Mouse (Mus musculus) forebrain, embryonic 15.5 days (tissue): ENCODE measurements around the gene Ssh1. TPM values are rescaled to one million over a fixed set of nuclear protein-coding genes. Genes with fewer than 3 reads are reported as not detected.
A peak's percentile ranks its signal among the peaks of the same experiment; 100 is the strongest.

ENCODE experiments used
- ATAC-seq: fragments of 200-750 bp; cut with Nextera tagmentation; replicated peaks from 2 replicates; pipeline ENCODE4 v1.8.0; 2017; ENCODE audit warnings: mild to moderate bottlenecking, moderate TSS enrichment, moderate library complexity
- H3K27ac ChIP-seq: fragments of 300-500 bp; sonication (generic); replicated peaks from 2 replicates; pipeline ENCODE4 v1.5.1; 2015; ENCODE audit warnings: mild to moderate bottlenecking, inconsistent platforms
- H3K27me3 ChIP-seq: fragments of 300-500 bp; sonication (generic); 2 replicates; pipeline ENCODE4 v1.6.1; 2015; ENCODE audit warnings: inconsistent platforms
- H3K36me3 ChIP-seq: fragments of 300-500 bp; sonication (generic); 2 replicates; pipeline ENCODE4 v1.6.1; 2015; ENCODE audit warnings: mild to moderate bottlenecking, inconsistent platforms
- H3K4me1 ChIP-seq: fragments of 300-500 bp; sonication (generic); 2 replicates; pipeline ENCODE4 v1.6.1; 2015; ENCODE audit warnings: inconsistent platforms
- H3K4me2 ChIP-seq: fragments of 300-500 bp; sonication (generic); replicated peaks from 2 replicates; pipeline ENCODE4 v1.6.1; 2015; ENCODE audit warnings: mild to moderate bottlenecking, inconsistent platforms
- H3K4me3 ChIP-seq: fragments of 300-500 bp; sonication (generic); 2 replicates; pipeline ENCODE4 v1.5.1; 2015; ENCODE audit warnings: mild to moderate bottlenecking, inconsistent platforms
- H3K9ac ChIP-seq: fragments of 300-500 bp; sonication (generic); replicated peaks from 2 replicates; pipeline ENCODE4 v1.6.1; 2015; ENCODE audit warnings: mild to moderate bottlenecking, inconsistent platforms
- H3K9me3 ChIP-seq: fragments of 300-500 bp; sonication (generic); 2 replicates; pipeline ENCODE4 v1.6.1; 2016; ENCODE audit warnings: inconsistent platforms
- WGBS: fragments of 180-500 bp; shearing (Covaris S2); methylation state at CpG from one replicate; pipeline ENCODE4 v1.1.7; 2015; ENCODE audit warnings: mixed read lengths; 5-methylcytosine and 5-hydroxymethylcytosine counted together
- polyA plus RNA-seq: library from polyadenylated mRNA; unstranded; fragments of >200 nt; fragmentation: Nextera tagmentation; extraction: Ambion mirVana; gene quantifications from 2 replicates; pipeline ENCODE4 v1.2.1, GENCODE M21; 2015

Ssh1 gene
- polyA plus RNA-seq, 1 experiment from 2014 or later, result 12.8 TPM

DNA sequence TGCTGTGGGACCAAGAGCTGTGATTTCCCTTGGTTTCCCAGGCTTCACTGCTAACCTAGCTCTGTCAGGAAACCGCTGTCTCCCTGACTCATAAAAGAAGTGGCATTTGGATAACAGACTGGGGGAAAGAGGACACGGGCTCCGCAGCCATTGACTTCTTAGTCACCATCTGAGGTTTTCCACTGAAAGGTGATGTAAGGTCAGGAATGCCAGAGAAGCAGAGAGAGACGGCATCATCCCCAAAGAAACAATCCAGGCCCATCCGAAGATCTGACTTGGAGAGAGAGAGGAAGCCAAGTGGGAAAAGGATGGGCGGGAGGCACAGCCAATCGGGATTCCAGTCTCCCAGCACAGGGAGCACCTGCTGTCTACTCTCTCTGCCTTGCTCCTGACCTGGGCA, 2.6 kb downstream of the Ssh1 start:
- Histone ChIP-seq H3K27me3 (no peaks in the 10 kb centered on the region), H3K9me3 (no peaks in the 10 kb centered on the region), H3K4me2 (peak overlapping the region; percentile 70), H3K4me3 (no peak overlapping the region), H3K9ac (no peak overlapping the region), H3K27ac (no peak overlapping the region), H3K36me3 (0 out of 2 replicates have a peak, but pooled peaks cover 4% of the 10 kb centered on the region), H3K4me1 (peaks cover 40% of the 10 kb centered on the region)
- 75% methylated on average over 7 of the region's 7 CpGs for WGBS
- ATAC-seq, result no peak

DNA sequence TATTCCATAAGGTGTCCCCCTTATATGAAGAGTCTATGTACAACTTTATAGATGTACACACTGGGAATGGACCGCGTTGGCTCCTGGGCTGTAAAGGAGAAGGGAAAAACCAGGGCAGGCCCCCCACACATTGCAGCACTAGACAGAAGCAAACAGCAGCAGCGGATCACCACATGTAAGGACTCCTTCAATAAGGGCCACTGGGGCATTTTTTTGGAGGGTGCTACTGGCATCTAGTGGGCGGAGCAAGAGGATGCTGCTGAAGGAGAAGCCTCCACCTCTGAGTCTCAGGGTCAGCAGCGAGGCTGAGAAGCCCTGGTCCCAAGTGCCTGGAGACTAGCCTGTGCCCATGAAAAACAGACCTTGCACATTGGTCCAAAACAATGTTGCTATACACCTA, 3.1 kb downstream of the Ssh1 start:
- H3K9ac ChIP-seq, result no peak overlapping the region

DNA sequence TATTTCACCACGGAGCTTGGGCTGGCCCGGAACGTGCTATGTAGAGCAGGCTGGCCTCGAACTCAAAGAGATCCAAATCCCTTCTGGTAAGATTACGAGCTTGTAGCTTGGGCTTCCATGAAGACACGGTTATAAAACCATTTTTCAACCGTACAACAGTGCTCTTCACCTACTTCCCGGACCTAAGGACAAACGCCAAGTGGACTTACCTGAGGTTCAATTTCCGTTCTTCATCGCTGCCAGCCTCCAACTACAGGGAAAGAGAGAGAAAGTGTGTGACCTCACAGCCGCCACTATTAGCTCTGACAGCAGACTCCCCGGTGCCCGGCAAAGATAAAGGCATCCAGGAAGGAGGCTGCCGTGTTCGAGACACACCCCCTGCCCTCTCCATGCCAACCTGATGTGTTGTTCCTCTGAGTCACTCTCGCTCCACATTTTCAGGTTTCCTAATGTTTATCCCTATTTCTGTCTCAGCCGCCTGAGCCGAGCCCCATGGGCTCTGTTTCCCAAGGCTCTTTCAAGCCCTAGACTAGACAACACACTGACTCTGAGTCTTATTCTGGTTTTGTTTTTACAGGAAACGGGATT, 4.2 kb downstream of the Ssh1 start:
- no peak overlapping the region for H3K4me3 ChIP-seq

More for the DNA sequence above, 3.1 kb downstream of the Ssh1 start:
- Histone ChIP-seq H3K4me3 (no peak overlapping the region), H3K9me3 (no peaks in the 10 kb centered on the region), H3K27me3 (no peaks in the 10 kb centered on the region), H3K27ac (no peak overlapping the region), H3K36me3 (0 out of 2 replicates have a peak, but pooled peaks cover 4% of the 10 kb centered on the region), H3K4me1 (peaks cover 42% of the 10 kb centered on the region), H3K4me2 (no peak overlapping the region)
- WGBS, result 88% methylated on average over 5 of the region's 5 CpGs
- ATAC-seq, result no peak

DNA sequence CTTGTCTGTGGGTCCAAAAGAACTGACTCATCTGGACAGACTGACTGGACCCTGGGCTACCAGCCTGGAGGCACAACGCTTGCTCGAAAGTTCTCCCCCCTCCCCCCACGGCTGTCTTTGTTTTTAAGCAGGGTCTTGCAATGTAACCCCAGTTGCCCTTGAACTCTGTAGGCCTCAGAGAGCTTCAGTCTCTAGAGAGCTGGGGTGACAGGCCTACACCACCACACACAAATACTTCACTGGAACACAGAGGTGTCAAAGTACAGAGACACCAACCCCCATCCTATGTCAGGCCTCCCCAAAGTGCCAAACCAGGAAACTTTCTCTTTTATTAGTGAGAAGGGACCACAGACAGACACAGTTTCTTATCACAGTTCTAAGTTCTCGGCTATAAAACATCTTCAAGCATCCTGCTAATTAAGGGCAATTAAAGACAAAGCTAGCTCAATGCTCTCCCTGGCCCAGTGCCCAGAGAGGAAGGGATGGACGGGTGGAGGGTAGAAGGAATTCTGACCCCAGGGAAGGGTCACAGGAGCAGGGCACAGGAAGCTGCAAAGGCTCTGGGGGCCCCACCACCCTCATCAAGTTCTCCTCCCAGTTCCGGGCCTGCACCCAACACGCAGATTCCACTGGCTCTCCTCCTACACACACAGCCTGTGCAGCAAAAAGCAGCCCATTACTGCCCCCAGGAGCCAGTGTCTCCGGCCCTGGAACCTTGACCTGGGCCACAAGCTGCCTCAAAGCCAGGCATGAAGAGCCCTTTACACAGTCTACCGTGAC, 7.3 kb downstream of the Ssh1 start:
- no peaks in the 10 kb centered on the region for H3K9me3 ChIP-seq
- no peak overlapping the region for H3K27ac ChIP-seq
- no peaks in the 10 kb centered on the region for H3K27me3 ChIP-seq
- H3K36me3 ChIP-seq, result peaks cover 4% of the 10 kb centered on the region; the same call in 1 of the 2 replicates
- H3K4me2 ChIP-seq, result no peak overlapping the region
- no peak overlapping the region for H3K4me3 ChIP-seq
- 55% methylated on average over 9 of the region's 9 CpGs for WGBS
- ATAC-seq, result no peak
- peaks cover 21% of the 10 kb centered on the region for H3K4me1 ChIP-seq
- no peak overlapping the region for H3K9ac ChIP-seq

More for the DNA sequence above, 4.2 kb downstream of the Ssh1 start:
- Histone ChIP-seq H3K27me3 (no peaks in the 10 kb centered on the region), H3K4me2 (no peak overlapping the region), H3K9me3 (no peaks in the 10 kb centered on the region), H3K9ac (no peak overlapping the region), H3K4me1 (peaks cover 42% of the 10 kb centered on the region), H3K27ac (no peak overlapping the region), H3K36me3 (0 out of 2 replicates have a peak, but pooled peaks cover 4% of the 10 kb centered on the region)
- 86% methylated on average over 20 of the region's 20 CpGs for WGBS
- ATAC-seq, result no peak

DNA sequence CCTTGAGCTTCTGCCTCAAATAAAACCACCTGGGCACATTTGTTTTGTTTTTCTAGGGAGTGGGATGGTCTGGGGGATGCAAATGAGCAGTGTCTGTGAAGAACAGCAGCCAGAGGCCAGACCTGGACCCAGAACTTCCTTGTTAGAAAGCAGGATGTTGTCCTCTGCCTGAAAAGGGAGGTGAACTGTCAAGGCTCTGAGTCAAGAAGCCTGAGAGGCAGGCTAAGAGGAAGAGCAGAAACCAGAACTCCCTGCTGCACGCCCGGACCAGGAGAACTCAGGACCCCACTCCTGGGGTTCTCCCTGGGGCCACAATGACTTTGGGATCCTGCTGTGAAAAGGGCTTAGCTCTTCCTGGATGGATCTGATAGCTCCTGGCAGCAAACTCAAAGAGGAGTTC, 8.0 kb downstream of the Ssh1 start:
- Histone ChIP-seq H3K9me3 (no peaks in the 10 kb centered on the region), H3K9ac (no peak overlapping the region), H3K36me3 (peaks cover 4% of the 10 kb centered on the region; the same call in 1 of the 2 replicates), H3K4me2 (no peak overlapping the region), H3K4me3 (no peak overlapping the region), H3K4me1 (peaks cover 15% of the 10 kb centered on the region), H3K27me3 (no peaks in the 10 kb centered on the region), H3K27ac (no peak overlapping the region)
- 78% methylated on average over 2 of the region's 2 CpGs for WGBS
- ATAC-seq, result no peak

DNA sequence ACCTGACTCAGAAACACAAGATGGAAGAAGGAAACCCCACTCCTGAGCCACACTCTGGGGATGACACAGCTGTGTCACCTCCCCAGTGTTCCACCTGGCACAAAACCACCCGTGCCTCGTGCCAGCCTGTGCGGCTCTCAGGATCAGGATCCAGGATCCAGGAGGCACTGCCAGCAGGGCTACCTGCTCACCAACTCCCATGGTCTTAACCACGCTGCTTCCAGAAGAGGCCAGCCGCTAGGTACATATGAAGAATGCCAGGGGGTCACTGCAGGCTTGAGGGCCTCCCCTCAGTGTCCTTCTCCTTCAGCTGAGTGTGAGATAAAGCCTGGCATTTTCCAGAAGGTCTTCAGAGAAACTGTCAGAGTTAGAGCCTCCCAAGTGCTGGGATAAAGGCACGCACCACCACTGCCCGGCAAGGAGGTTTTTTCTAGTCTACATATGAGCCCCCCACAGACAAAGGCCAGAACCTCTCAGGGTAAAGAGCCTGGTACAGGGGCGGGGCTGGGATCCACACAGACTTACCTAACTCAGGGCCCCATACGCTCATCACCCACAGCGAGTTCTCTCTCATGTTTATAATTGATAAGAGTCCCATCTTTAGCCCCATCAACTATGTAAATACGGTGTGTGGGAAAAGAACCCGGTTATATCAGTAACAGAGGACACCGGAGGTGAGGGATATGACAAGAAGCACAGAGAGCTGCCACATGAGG, 9.5 kb downstream of the Ssh1 start:
- H3K27ac ChIP-seq, result no peak overlapping the region
- no peaks in the 10 kb centered on the region for H3K27me3 ChIP-seq
- H3K9me3 ChIP-seq, result no peaks in the 10 kb centered on the region
- WGBS, result 89% methylated on average over 13 of the region's 13 CpGs
- H3K4me1 ChIP-seq, result peaks cover 9% of the 10 kb centered on the region; the same call in 1 of the 2 replicates
- H3K36me3 ChIP-seq, result peaks cover 4% of the 10 kb centered on the region; the same call in 1 of the 2 replicates
- H3K4me3 ChIP-seq, result no peak overlapping the region
- H3K4me2 ChIP-seq, result no peak overlapping the region
- no peak for ATAC-seq
- H3K9ac ChIP-seq, result no peak overlapping the region

DNA sequence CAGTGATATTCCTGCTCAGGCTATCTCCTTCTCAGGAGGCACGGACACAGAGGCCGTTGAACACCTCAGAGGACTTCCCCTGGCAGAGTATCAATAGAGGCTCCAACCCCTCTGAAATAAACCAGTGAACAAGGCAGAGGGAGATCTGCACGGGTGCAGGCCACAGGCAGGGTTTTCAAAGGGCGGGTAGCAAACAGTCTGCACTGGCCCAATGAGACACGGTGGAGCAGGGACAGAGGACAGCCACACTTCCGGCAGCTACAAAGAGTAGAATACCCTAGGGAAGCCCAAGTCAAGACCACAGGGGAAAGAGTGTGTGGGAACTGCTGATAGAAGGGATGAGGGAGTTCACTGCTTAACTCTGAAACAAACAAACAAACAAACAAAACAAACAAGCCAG, 10.2 kb downstream of the Ssh1 start:
- 72% methylated on average over 6 of the region's 6 CpGs for WGBS
- Histone ChIP-seq H3K4me1 (peaks cover 9% of the 10 kb centered on the region; the same call in 1 of the 2 replicates), H3K27ac (no peak overlapping the region), H3K9me3 (no peaks in the 10 kb centered on the region), H3K36me3 (no peaks in the 10 kb centered on the region; the same call in 1 of the 2 replicates), H3K9ac (no peak overlapping the region), H3K4me3 (no peak overlapping the region), H3K27me3 (no peaks in the 10 kb centered on the region), H3K4me2 (no peak overlapping the region)
- no peak for ATAC-seq

DNA sequence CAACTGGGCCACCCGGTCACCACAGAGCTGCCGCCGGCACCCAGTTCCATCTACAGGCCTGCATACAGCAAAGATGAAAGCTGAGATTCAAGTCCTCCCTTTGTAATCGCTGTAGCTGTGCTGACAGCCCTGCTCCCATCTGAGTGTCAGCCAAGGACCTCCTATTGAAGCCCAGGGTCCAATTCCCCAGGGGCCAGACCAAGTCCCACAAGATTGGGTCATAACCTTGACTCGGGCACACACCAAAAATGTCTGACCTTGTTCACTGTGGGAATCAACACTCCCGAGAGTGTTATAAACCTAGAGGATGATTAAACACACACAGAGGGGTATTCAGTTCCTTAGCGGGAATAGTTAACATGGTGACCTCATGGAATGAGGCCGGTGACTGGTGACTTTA, 11.9 kb downstream of the Ssh1 start:
- Histone ChIP-seq H3K4me3 (no peak overlapping the region), H3K9ac (no peak overlapping the region), H3K9me3 (no peaks in the 10 kb centered on the region), H3K4me1 (peaks cover 9% of the 10 kb centered on the region; the same call in 1 of the 2 replicates), H3K27me3 (no peaks in the 10 kb centered on the region), H3K4me2 (no peak overlapping the region), H3K27ac (no peak overlapping the region), H3K36me3 (no peaks in the 10 kb centered on the region; the same call in 1 of the 2 replicates)
- 86% methylated on average over 8 of the region's 8 CpGs for WGBS
- ATAC-seq, result no peak

DNA sequence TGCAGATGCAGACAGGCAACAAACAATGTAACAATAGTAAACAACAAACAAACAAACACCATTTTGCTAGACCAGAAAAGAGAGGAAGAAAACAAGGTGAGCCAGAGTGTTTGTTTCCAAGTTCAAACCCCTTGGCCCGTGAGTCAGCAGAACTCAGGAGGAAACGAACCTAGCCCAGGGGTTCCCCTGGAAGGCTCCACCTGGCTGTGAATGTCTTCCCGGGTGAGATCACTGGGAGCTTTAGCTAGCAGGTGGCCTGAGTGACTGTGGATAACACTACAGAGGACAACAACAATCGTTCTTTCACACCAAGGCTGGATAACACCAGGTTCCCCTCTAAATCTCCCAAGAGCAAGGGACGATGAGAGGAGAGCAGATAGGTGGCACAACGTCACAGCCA, 12.5 kb downstream of the Ssh1 start:
- peaks cover 3% of the 10 kb centered on the region; the same call in 1 of the 2 replicates for H3K4me1 ChIP-seq
- no peaks in the 10 kb centered on the region for H3K9me3 ChIP-seq
- H3K9ac ChIP-seq, result no peak overlapping the region
- no peak overlapping the region for H3K27ac ChIP-seq
- no peaks in the 10 kb centered on the region; the same call in 1 of the 2 replicates for H3K36me3 ChIP-seq
- no peak overlapping the region for H3K4me3 ChIP-seq
- H3K4me2 ChIP-seq, result no peak overlapping the region
- no peaks in the 10 kb centered on the region for H3K27me3 ChIP-seq
- ATAC-seq, result no peak
- WGBS, result 90% methylated on average over 6 of the region's 6 CpGs

DNA sequence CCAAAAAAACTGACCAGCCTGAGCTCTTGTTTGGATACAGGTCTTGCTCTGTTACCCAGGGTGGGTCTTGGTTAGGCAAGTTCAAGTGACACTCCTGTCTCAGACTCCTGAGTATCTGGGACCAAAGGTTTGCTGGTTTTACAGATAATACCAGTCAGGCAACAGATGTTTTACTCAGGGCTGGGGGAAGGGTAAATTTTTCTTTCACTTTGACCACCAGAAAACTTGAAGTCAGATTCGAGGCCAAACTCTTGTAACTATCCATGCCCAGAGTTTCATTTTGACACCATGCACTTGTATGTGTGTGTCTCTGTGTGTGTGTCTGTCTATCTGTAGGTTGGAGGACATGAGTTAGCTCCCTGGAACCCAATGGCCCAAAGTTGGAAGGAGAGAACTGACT, 13.2 kb downstream of the Ssh1 start:
- Histone ChIP-seq H3K4me2 (no peak overlapping the region), H3K9me3 (no peaks in the 10 kb centered on the region), H3K4me1 (peaks cover 6% of the 10 kb centered on the region), H3K27ac (no peak overlapping the region), H3K36me3 (no peaks in the 10 kb centered on the region; the same call in 1 of the 2 replicates), H3K9ac (no peak overlapping the region), H3K27me3 (no peaks in the 10 kb centered on the region), H3K4me3 (no peak overlapping the region)
- WGBS, result 93% methylated on average over 1 of the region's 1 CpGs
- no peak for ATAC-seq

DNA sequence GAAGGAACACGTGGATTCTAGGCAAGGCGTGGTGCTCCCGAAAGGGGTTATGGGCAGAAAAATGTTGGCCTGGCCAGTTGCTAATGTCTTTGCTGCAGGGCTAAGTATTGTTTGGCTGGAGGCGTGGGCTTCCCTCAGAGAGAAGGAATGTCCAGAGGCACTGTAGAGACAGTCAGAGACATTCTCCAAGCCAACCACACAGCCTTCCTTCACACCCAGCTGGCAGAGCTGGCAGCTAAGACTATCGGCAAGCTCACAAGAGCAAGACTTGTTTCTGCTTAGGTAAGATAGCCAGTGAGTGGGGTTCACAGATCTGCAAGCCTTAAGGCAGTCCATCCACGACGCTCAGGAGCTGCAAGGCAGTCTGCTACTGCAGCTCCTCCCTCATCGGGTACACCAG, 16.4 kb downstream of the Ssh1 start:
- Histone ChIP-seq H3K9me3 (no peaks in the 10 kb centered on the region), H3K4me2 (no peak overlapping the region), H3K9ac (no peak overlapping the region), H3K4me3 (no peak overlapping the region), H3K27me3 (no peaks in the 10 kb centered on the region), H3K27ac (no peak overlapping the region), H3K36me3 (no peaks in the 10 kb centered on the region; the same call in 1 of the 2 replicates), H3K4me1 (peaks cover 34% of the 10 kb centered on the region)
- no peak for ATAC-seq
- WGBS, result 83% methylated on average over 8 of the region's 8 CpGs

DNA sequence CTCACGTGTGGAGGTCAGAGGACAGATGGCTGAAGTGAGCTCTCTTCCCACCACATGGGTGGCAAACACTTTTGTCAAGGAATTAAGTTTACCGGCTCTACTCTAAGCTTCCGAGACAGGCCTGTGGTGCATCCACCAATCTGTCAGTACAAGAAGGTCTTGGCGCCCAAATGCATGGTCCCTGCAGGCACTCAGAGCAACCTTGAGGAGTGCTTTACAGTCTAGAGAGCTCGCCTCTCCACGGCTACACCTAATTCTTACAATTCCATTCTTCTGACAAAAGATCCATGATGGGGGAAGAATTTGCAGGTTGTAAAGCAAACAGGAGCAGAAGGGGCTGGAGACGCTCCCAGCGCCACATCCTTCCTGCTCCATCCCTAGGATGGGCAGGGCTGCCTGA, 17.1 kb downstream of the Ssh1 start:
- H3K4me2 ChIP-seq, result no peak overlapping the region
- peaks cover 34% of the 10 kb centered on the region for H3K4me1 ChIP-seq
- no peak overlapping the region for H3K4me3 ChIP-seq
- H3K27ac ChIP-seq, result no peak overlapping the region
- no peak for ATAC-seq
- 88% methylated on average over 8 of the region's 8 CpGs for WGBS
- H3K9me3 ChIP-seq, result no peaks in the 10 kb centered on the region
- no peaks in the 10 kb centered on the region for H3K27me3 ChIP-seq
- no peak overlapping the region for H3K9ac ChIP-seq
- H3K36me3 ChIP-seq, result no peaks in the 10 kb centered on the region; the same call in 1 of the 2 replicates
